Mouse (Mus musculus) inflammation-experienced regulatory T-cells, adult 6 months (primary cell): ENCODE results near the gene Nr1h4. TPM values are rescaled to one million over a fixed set of nuclear protein-coding genes. Genes with fewer than 3 reads are reported as not detected.
"Not testable (repeated sequence)": the region's sequence is repeated elsewhere in the genome, so short reads cannot be mapped to it uniquely, and the experiment has no call there.

Source experiments
- ATAC-seq: one replicate; pipeline ENCODE4 v1.8.0; 2017
- polyA plus RNA-seq, 3 experiments: library from polyadenylated mRNA; unstranded; fragments of 100-300 nt; shearing (Covaris generic); gene quantifications; one replicate each; pipeline ENCODE4 v1.2.1; 2017

The Nr1h4 gene
- polyA plus RNA-seq = not detected

DNA sequence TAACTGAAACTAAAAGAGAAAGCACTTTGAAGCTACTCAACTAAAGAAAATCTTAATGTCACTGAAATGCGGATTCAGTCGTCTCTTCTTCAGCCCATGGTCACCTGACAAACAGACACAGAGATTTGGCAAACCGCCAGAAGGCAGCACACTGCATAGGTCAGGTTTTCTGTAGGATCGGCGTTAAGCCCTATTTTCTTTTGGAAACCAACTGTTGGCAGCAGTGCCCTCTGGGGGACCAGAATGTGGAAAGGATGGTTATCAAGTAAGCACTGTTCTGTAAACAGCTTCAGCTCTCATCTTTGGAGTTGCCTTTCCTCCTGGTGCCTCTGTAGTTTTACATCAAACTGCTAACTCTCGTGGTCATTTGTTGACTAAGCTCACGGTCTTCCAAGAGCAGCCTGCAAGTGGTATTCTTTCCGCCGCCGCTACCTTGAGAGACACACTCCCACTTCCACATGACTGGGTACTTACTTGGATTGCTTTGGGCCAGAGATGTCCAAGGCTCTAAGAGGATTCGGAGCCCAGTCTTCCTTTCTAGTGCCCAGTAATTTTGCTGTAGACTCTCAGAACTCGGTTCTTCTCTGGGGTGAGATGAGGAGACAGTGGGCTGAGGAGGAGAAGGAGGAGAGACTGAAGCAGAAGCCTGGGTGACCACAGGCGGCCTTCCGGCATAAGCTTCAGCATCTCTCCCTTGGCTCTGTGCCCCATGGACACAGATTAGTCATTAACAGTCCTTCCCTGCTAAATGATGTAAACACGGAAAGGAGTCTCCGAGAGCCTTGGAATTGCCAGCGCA is at the start of gene Nr1h4:
Gene Nr1h4 (minus strand): TSS at position 657 of the 799 bp plus-strand sequence.
- no peak for ATAC-seq

DNA sequence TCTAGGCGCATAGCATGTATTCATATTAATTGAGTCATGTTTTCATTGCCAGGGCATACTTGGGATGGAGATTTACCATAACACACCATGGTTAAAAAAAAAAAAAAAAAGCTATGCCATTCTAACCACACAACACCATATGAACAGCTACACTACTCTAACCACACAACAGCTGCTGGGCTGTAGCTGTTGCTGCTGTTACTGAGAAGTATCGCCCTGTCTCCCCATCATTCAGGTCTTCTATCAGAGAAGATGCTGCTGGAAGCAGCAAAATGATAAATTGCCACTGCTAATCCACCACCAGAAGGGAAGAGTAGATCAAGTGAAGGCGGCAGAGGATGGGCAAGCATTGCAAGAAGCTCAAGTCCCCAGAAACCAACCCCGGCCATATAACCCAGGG is 45.4 kb upstream of the Nr1h4 start:
- ATAC-seq = no peak

DNA sequence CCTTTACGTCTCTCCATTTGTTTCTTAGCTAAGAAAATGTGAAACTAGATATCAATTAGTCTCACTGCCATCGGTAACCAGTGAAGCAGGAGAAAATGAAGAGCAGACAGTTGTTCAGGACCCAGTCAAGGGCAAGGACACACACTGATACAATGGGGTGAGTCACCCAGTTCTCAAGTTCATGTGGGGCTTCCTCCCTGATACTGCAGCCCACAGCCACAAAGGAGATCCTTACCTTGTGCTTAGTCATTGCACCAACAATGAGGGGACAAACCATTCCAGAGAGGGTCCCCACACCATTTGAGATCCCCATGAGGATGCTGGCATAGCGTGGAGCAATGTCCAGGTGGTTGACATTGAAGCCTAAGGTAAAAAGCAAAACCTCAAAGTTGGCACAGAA is 44.3 kb upstream of the Nr1h4 start:
- ATAC-seq = no peak

DNA sequence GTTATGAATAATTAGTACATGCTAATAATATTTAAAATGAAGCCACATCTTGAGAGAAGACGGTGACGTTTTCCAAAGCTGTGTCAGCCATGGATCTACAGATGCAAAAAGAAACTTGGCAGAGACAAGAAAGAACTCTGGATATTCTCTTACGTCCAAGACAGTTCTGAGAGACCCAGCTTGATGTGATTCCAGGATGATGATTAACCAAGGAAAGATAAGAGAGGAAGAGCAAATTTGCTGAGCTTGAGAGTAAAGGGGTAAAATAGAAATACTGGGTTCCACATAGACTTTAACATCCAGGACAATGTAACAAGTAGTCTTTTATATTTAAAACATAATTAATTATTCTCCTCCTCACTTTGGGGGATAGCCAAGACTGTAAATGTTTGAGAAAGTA is 40.0 kb upstream of the Nr1h4 start:
- ATAC-seq = no peak

DNA sequence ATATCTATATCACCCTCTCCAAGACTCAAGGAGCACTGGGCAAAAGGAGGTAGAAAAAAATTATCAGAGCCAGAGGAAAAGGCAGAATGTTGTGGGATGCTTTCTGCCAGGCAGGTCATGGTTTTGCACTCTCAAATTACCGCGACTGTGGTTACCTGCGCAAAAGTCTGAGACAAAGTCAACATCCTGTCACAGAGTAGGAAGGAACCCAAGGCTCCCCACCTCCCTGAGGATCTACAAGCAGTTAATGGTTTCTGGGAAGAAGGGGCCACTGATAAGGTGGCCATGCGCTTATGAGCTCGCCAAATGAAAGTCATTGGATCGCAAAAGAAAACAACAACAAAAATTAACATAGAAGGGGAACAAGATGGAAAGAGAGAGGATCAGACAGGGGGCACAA is 39.6 kb upstream of the Nr1h4 start:
- no peak for ATAC-seq

DNA sequence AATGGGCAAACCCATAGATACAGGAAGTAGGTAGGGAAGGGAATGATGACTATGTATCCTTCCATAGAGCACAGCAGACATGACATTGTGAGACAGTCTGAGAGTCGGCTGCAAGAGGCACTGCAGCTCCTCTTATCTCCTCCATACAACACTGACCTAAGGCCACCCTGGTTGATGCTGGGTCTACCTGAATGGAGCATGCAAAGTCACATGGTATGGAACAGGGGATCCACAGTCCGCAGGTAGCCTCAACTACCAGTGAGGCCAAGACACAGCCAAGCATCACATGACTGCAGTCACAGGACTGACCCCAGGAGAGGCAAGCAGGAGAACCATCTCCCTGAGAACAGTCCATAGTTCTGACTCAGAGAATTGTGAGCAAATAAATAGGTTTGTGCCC is 34.0 kb upstream of the Nr1h4 start:
- no peak for ATAC-seq

DNA sequence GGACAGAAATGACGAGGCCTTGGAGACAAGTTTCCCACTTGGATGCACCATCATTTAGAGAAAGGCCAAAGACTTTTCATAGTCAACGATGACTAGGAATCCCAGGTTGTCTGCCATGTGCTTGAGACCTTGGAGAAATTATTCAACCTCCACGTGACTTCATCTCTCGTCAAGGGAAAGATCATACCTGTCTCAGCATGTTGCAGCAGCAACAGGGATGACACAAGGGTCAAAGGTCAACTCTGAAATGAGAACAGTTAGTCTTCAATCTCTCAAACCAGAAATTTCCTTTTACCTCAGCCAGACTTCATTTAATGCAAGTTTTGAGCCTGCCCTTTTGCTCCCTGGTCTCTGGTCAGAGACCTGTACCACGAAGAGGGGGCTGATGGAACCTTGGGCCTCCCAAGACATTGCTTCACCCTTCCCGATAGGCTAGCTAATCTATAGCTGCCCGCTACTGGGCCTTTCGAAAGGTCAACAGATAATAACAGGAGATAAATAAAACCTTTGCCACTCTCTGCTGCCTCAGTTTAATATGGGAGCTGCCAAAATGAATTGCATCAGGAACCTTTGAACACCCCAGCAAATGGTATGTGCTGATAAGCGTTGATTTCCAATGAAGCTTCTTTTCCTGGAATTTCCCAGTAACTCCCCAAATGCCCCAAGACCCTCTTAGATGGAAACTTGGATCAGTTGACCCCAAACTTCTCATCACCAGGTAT is 32.1 kb upstream of the Nr1h4 start:
- ATAC-seq = no peak

DNA sequence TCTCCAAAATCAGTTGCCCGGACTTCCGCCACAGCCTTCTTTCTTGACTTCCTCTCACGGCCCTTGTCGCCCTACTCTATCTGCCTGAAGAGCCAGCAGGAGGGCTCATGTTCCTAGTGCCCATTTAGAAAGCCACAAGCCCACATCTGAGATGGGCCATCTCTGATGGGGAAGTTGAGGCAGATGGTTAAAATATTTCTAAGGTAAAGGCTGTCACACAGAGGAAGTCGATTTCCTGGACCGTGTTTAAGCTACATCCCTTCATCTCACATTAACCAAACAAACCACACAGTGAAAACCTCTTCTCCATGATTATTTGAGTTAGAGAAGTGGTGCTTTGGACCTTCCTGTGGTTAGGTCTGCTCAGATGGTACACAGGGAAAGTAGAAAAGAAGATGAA is 28.7 kb upstream of the Nr1h4 start:
- ATAC-seq = no peak

DNA sequence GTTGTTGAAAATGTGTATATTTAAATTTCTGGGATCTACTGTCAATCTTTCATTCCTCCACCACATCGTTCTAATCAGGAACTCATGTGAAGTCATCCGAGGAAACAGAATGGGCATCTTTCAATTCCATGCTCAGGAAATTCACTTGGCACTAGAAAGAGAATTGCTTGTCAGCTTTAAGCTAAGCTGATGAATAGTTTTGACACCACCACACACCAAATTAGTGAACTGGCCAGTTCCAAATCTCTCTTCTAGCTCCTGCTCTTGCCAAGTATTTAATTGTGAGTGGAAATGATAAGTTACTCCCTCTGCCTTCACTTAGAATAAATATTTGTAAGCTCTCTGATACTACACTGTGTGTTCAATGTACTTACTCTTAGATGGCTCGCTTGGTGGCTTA is 26.0 kb upstream of the Nr1h4 start:
- no peak for ATAC-seq

DNA sequence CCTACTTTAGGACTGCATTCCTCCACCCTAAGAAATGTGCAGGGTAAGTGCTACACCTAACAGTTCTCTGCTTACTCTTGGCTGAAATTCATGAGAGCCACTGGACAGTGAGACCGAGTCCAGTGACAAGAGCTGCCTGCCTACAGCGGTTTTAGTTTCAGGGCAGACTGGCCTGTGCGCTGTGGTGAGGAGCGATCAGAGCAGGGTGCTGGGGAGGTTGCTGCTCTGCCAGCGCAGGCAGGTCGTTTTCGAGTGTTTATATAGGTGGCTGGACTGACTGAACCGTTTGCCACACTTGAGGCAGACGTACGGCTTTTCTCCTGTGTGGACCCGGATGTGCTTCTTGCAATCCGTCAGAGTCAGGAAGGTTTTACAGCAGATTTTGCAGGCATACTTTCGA is 21.5 kb upstream of the Nr1h4 start:
- not testable (repeated sequence) for ATAC-seq

DNA sequence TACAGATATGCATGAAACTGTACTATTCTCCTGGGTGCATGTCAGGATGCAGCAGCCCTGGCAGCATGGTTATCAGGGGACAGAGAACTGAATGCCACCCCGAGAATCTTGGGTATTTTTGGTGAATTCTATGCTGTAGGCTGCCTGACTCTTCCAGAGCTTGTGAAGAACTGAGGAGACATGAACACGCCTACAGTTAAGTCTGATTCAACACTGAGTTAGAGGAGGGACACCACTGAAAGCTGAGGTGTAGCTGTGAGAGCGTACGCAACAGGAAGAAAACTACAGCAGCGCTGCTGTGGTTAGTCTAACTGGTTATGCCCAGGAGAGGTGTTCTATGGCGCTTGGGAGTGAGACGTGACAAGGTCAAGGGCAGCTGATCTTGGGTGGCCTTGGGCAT is 20.5 kb upstream of the Nr1h4 start:
- ATAC-seq = not testable (repeated sequence)

DNA sequence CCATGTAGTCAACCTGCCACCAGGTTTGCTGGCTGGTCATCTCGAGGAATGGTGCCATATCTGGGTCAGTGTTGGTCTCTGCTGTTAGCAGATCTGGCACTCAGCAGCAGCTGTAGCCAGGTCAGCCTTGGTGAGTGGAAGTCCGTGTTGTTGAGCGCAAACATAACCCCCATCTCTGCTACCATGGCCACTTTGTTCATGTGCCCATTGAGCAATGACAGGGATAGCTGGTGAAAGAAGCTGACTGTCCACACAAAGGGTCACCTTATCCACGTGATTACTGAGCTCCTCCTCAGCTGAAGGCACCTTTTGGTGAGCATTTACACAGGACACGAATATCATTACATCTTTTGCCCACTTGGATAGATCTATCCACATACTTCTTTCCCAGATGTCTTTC is 19.6 kb upstream of the Nr1h4 start:
- ATAC-seq = no peak

DNA sequence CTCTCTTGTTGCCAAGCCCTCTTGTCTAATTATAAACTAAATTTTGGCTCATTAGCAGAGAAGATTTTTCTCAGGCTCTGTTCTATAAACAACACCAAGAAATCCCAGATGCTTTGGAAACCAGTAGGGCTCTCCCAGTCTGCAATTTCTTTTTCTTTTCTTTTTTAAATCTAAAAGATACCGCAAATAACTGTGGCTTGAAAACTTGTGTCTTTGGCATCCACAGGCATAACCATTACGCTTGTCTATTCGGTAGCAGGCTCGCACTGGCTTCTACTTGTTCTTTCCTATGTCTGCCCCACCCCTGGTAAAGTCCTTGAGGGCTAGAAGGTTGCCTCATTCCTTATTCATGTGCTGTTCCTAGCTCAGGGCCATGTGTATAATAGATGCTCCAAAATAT is 18.3 kb upstream of the Nr1h4 start:
- ATAC-seq = no peak

DNA sequence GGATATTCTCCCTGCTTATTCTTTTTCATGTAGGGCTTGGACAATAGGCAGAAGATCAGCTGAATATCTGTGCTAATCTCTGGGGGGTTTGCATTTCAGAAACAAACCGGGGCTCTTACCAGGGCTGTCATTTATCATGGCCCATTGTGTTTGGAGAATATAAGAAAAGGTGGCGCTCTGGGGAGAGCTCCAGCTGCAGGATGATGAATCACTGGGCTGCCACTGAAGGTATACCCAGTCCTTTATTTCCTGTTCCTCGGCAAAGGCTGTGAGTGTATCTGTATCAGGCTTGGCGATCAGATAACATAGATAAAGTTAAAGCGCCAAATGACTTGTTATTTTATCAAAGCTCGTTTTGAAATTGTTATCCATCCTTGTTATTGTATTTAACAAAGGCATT is 14.6 kb upstream of the Nr1h4 start:
- no peak for ATAC-seq

DNA sequence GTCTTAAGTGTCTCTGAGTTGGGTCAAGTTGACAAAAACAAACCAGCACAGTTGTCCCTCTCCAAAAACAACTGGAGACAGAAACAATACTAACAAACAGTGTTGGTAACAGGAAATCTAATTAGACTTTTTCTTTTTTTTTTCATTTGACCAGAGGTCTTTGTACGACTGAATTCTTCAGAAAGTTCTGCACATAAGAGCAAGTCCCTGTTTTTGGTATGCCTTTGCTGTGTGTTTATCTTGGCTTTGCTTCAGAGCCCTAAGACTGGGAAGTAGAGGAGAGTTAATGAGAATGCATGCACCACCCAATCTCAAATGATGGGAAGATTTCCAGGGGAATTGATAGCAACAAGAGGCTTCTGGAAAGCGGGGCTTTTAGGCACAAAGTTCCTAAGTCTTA is 13.6 kb upstream of the Nr1h4 start:
- ATAC-seq = no peak

DNA sequence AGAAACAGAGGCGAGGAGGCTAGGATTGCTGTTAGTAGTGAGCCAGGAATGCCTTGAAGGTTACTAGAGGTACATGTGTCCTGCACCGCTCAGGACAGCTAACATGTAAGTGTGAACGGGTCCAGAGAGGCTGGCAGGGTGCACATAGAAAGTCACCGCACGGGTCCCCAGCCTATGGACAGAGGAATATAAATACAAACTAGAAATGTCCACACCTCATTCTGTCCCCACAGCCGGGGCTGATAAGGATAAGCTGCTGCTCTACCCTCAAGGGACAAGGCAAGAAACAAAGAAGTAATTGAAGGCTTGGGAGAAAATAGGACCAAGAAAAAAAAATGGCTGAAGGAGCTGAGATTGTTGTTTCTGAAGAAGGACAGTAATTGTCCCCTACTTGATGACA is 10.5 kb upstream of the Nr1h4 start:
- no peak for ATAC-seq

DNA sequence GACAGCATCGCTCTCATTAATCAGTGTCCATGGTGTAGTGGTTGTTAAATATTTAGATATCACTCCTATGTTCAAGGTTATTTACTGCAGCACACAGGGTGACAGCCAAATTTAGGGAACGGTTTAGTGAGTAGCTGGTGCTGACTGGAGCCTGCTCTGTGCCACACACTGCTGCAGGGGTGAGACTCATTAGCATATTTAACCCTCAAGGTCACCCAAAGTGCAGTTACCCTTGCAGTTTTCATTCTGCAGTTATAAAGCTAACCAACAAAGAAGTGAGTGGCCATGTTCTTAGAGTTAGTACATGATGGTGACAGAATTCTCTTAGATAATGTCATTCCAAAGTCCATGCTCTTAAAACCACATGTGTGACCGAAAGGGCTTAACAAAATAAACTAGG is 8.9 kb upstream of the Nr1h4 start:
- no peak for ATAC-seq

DNA sequence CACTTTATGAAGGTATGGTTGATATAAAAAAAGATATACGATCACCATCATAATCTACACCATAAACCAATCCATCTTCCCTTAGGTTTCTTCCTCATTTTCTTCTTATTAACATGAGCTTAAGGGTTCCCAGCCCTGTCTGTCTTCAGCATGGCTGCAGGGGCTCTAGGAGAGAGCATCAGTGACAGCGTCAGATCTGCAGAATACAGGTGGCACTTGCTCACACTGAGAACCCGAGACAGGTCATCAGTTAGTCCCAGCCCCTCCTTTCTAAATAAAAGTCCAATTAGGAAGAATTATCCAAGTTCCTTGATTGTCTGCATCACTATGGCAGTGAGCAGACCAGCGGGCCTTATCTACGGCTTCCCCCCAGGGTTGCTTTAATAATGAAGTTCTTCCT is 934 bp downstream of the Nr1h4 start:
- ATAC-seq = no peak

DNA sequence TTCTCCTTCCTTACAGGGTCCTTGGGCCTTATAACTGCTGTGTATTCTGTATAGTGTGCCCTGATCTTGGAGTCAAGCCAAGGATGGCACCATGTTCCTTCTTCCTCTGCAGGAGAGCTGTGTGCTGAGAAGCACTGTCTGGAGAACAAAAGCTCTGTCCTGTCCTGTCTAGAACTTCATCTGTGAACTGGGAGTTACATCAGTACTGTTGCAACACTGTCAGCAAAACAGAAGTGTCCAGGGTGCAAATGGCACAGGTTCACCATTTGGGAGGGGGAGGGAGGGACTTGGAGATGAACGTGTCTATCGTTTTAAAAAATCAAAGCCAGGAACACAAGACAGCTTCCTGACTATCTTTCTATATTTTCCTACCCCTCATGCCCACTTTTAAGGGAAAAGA is 1.4 kb downstream of the Nr1h4 start:
- ATAC-seq = no peak

DNA sequence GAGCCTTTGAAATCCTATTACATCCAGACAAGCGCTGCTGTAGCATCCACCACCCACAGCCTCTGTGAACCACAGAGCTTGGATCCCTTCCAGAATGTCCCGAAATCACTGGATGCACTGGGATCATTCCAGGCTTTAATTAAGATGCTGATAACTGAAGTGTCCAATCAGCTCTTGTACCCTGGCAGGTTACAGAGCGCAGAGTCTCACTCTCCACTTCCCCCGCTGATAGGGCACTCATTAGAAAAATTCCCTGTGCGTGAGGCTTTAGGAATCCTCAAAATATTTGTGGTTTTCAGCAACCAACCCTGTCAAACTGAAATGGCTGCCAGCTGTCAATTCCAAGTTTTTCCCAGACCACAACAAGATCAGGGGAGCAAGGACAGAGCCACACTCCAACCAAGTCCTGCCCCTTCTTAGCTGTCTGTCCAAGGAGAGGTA is 2.2 kb downstream of the Nr1h4 start:
- ATAC-seq = no peak

DNA sequence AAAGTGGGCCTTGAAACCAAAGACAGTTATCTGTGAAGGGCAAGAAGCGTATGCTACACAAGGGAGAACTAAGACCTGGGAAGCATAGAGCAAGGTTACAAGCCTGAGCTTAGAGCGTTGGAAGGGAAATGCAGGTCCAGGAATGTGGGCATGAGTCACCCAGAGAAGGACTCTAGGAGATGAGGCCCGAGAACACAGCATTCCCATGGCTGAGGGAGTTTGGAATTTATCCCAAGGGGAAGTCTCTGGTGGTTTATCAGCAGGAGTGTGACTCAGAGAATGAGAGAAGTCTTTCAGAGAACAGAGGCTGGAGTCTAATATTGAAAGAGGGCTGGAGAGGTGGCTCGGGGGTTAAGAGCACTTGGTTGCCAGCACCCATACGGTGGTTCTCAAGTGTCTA is 6.3 kb downstream of the Nr1h4 start:
- ATAC-seq = no peak

DNA sequence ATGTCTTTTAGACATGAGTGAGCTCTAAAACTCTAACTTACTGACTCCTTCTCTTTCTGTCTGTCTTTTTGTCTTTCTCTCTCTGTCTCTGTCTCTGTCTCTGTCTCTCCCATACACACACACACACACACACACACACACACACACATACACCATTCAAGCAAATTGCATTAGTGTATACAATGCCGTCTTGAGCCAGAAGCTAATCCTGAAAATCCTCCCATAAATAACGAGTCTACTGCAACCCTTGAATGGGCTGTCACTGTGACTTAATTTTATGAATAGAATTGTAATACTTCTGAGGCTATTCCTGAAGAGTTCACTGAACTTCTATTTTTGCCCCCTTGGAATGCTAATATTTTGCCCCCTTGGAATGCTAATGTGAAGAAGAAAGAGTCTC is 7.6 kb downstream of the Nr1h4 start:
- ATAC-seq = no peak

DNA sequence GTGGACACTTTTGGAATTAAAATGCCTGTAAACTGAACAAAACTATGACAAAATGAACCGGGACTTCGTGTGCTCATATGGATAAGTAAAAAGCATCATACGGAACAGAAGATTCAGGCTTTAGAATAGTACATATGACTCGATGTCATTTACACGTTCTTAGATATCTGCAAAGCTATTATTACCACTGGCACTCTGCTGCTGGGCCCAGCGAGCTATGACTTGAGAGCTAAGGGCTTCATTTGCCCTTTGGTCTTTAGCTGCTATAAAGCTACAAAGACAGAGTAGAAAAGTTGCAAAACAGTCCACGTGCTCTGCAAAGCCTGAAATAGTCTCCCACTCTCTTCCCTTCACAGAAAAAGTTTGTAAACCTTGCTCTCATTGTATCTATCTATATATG is 10.9 kb downstream of the Nr1h4 start:
- ATAC-seq = no peak

DNA sequence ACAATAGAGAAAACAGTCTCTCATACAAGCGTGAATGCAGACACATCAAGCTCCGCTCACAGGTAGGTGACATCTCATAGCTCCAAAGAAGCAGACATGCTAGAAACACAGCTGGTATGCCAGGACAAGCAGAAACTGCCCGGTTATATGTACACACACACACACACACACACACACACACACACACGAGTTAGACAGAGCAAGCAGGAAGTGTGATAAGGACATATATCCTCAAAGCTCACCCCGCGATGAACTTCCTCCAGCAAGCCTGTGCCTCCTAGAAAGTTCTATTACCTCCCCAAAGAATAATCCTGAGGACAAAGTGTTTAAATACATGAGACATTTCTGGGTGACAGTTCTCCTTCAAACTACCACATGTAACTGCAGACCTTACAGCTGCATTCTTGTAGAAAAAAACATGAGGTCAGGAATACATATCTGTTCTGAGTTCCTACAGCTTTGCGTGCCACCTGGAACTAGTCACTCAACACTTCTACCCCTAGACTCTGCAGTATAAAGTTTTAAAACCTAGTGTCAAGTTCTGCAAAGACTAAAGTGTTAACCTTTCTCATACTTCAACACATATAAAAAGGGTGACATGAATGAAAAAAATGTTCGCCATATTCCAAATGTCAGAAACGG is 11.5 kb downstream of the Nr1h4 start:
- ATAC-seq = no peak
